8 mouse cellular contexts compared by ENCODE assay signal in genomic region chr13:62856305-62856675, GRCm38 (mm10). TPM values are rescaled to one million over a fixed set of nuclear protein-coding genes. Genes with fewer than 3 reads are reported as not detected.
DNase-seq lines count a peak whose midpoint lies in the region; ATAC-seq and TF ChIP-seq lines count a peak whose summit lies in the region.

No protein-coding gene starts in this region.

- peak; percentile 78 to 80 for DNase-seq in B cell, adult 2 months
- peak; percentile 91 for DNase-seq in embryonic facial prominence, embryonic 14.5 days (ENCODE audit: low spot score)
- peak; percentile 62 to 81 for DNase-seq in heart, adult 9 months (ENCODE audit: low spot score in 2 of 2)
- peak; percentile 89 for DNase-seq in kidney, adult 9 months
- DNase-seq in spleen, postnatal 10 days (ENCODE audit: low spot score in 2 of 2) = peak; percentile 41 to 70

- H3K36me3 ChIP-seq in embryonic facial prominence, embryonic 14.5 days (ENCODE audit: control insufficient read depth, insufficient read depth, low read length) = no peaks in the 10 kb centered on the region
- no peaks in the 10 kb centered on the region for H3K36me3 ChIP-seq in limb, embryonic 13.5 days
- no peaks in the 10 kb centered on the region for H3K36me3 ChIP-seq in midbrain, embryonic 16.5 days (ENCODE audit: control insufficient read depth, insufficient read depth, low read length)

- no peak overlapping the region for H3K27ac ChIP-seq in bone marrow, adult 2 months (ENCODE audit: control insufficient read depth, insufficient read depth, low read depth, low read length, poor library complexity)
- H3K27ac ChIP-seq in embryonic facial prominence, embryonic 14.5 days (replicated peaks; ENCODE audit: low read depth, low read length) = no peak overlapping the region
- no peak overlapping the region for H3K27ac ChIP-seq in limb, embryonic 13.5 days
- H3K27ac ChIP-seq in midbrain, embryonic 16.5 days (ENCODE audit: low read length) = no peak overlapping the region

- no peak for TF ChIP-seq POLR2A in bone marrow, adult 2 months (IDR thresholded peaks at IDR 0.05; ENCODE audit: borderline replicate concordance, control insufficient read depth, low read depth, low read length)

- no peaks in the 10 kb centered on the region; the same call in none of the 2 replicates for H3K4me1 ChIP-seq in bone marrow, adult 2 months (ENCODE audit: control insufficient read depth, insufficient read depth, low read length)
- no peaks in the 10 kb centered on the region for H3K4me1 ChIP-seq in embryonic facial prominence, embryonic 14.5 days (ENCODE audit: control insufficient read depth, insufficient read depth, low read length)
- H3K4me1 ChIP-seq in limb, embryonic 13.5 days = peaks cover 5% of the 10 kb centered on the region
- peaks cover 2% of the 10 kb centered on the region; the same call in 1 of the 2 replicates for H3K4me1 ChIP-seq in midbrain, embryonic 16.5 days (ENCODE audit: control insufficient read depth, insufficient read depth, low read length)

- peak overlapping the region; percentile 54 for H3K4me2 ChIP-seq in embryonic facial prominence, embryonic 14.5 days (ENCODE audit: low read depth, low read length)
- H3K4me2 ChIP-seq in limb, embryonic 13.5 days (replicated peaks) = peak overlapping the region; percentile 61
- H3K4me2 ChIP-seq in midbrain, embryonic 16.5 days (ENCODE audit: low read length) = peak overlapping the region; percentile 65

- peak; percentile 96 for TF ChIP-seq CTCF in bone marrow, adult 2 months (IDR thresholded peaks at IDR 0.05; ENCODE audit: control insufficient read depth, insufficient read depth, low read length)

- no peak overlapping the region for H3K9ac ChIP-seq in embryonic facial prominence, embryonic 14.5 days (ENCODE audit: low read depth, low read length)
- no peak overlapping the region for H3K9ac ChIP-seq in limb, embryonic 13.5 days
- H3K9ac ChIP-seq in midbrain, embryonic 16.5 days (ENCODE audit: low read depth, low read length) = peak overlapping the region; percentile 62; the same call in 1 of the 2 replicates

- no peaks in the 10 kb centered on the region for H3K27me3 ChIP-seq in embryonic facial prominence, embryonic 14.5 days (replicated peaks; ENCODE audit: control insufficient read depth, insufficient read depth, low read length)
- no peaks in the 10 kb centered on the region for H3K27me3 ChIP-seq in limb, embryonic 13.5 days
- no peaks in the 10 kb centered on the region for H3K27me3 ChIP-seq in midbrain, embryonic 16.5 days (ENCODE audit: control insufficient read depth, insufficient read depth, low read depth, low read length)

- H3K4me3 ChIP-seq in bone marrow, adult 2 months (replicated peaks; ENCODE audit: control insufficient read depth, low read depth, low read length) = peak overlapping the region; percentile 1
- peak overlapping the region; percentile 27 for H3K4me3 ChIP-seq in embryonic facial prominence, embryonic 14.5 days (ENCODE audit: low read depth, low read length)
- peak overlapping the region; percentile 30 for H3K4me3 ChIP-seq in limb, embryonic 13.5 days
- H3K4me3 ChIP-seq in midbrain, embryonic 16.5 days (ENCODE audit: low read depth, low read length) = peak overlapping the region; percentile 39

- 1% methylated on average over 5 of the region's 5 CpGs for WGBS in bone marrow, adult 2 months
- WGBS in embryonic facial prominence, embryonic 14.5 days = 3% methylated on average over 5 of the region's 5 CpGs
- 5% methylated on average over 5 of the region's 5 CpGs for WGBS in limb, embryonic 13.5 days
- 2% methylated on average over 5 of the region's 5 CpGs for WGBS in midbrain, embryonic 16.5 days

- ATAC-seq in embryonic facial prominence, embryonic 14.5 days (ENCODE audit: low read depth) = peak; percentile 90
- ATAC-seq in limb, embryonic 13.5 days (ENCODE audit: low FRiP score, low read depth) = peak; percentile 87
- ATAC-seq in midbrain, embryonic 16.5 days = peak; percentile 93

- no peaks in the 10 kb centered on the region for H3K9me3 ChIP-seq in embryonic facial prominence, embryonic 14.5 days (ENCODE audit: control insufficient read depth, low read length)
- no peaks in the 10 kb centered on the region for H3K9me3 ChIP-seq in limb, embryonic 13.5 days
- no peaks in the 10 kb centered on the region for H3K9me3 ChIP-seq in midbrain, embryonic 16.5 days (replicated peaks; ENCODE audit: control insufficient read depth, low read length, poor library complexity, severe bottlenecking)

RNA-seq across cellular contexts. Expression of gene Fbp2, which starts 1.9 kb away (rescaled TPM):
- not detected in 2 replicates for polyA plus RNA-seq in bone marrow, adult 2 months (2011; ENCODE audit: insufficient read depth, insufficient read length, low replicate concordance, missing spikeins)
- polyA plus RNA-seq in embryonic facial prominence, embryonic 14.5 days (2014; fragmentation: Nextera tagmentation; extraction: Ambion mirVana) = 3.1 and 5.4 TPM in 2 replicates
- polyA plus RNA-seq in limb, embryonic 13.5 days (2015; fragmentation: Nextera tagmentation; extraction: Ambion mirVana) = 1.5 and 3.3 TPM in 2 replicates
- 0.82 and 1.2 TPM in 2 replicates for polyA plus RNA-seq in midbrain, embryonic 16.5 days (2015; fragmentation: Nextera tagmentation; extraction: Ambion mirVana)

RNA-seq across cellular contexts. Expression of gene Fbp1, which starts 31.8 kb away (rescaled TPM):
- 1.7 and 9.4 TPM in 2 replicates for polyA plus RNA-seq in bone marrow, adult 2 months (2011; ENCODE audit: insufficient read depth, insufficient read length, low replicate concordance, missing spikeins)
- 1.2 and 2.0 TPM in 2 replicates for polyA plus RNA-seq in embryonic facial prominence, embryonic 14.5 days (2014; fragmentation: Nextera tagmentation; extraction: Ambion mirVana)
- 2.0 and 2.6 TPM in 2 replicates for polyA plus RNA-seq in limb, embryonic 13.5 days (2015; fragmentation: Nextera tagmentation; extraction: Ambion mirVana)
- polyA plus RNA-seq in midbrain, embryonic 16.5 days (2015; fragmentation: Nextera tagmentation; extraction: Ambion mirVana) = not detected in 2 replicates
